Mouse (Mus musculus) thymus, adult 2 months (tissue): ENCODE data around the gene Adam30.

Experiments
- CTCF ChIP-seq: fragments of 200-500 bp; IDR thresholded peaks from 2 replicates; pipeline ENCODE4 v1.5.1; 2012; ENCODE audit warnings: mild to moderate bottlenecking, control low read depth, low read length, moderate library complexity, borderline replicate concordance; ENCODE audit not compliant: control insufficient read depth, poor library complexity, insufficient read depth; ENCODE audit errors: extremely low read depth
- POLR2A ChIP-seq: fragments of 200-500 bp; IDR thresholded peaks from 2 replicates; pipeline ENCODE4 v1.6.1; 2012; ENCODE audit warnings: mild to moderate bottlenecking, low read length, control low read depth, moderate library complexity; ENCODE audit not compliant: control insufficient read depth, poor library complexity, insufficient read depth; ENCODE audit errors: extremely low read depth

- TF ChIP-seq CTCF, result no peak
- TF ChIP-seq POLR2A, result no peak
Observed at GRCm38 (mm10) chr3:98160330-98160729, at the start of gene Adam30.
